Mouse (Mus musculus): ENCODE measurements around the gene Ror2. TPM values are rescaled to one million over a fixed set of nuclear protein-coding genes. Genes with fewer than 3 reads are reported as not detected.

Gene Ror2
- polyA plus RNA-seq, 1 experiment from 2014 or later = 18.1 TPM

GRCm38 (mm10) chr13:53176695-53177423 lies 109.1 kb downstream of the Ror2 start:
- peaks cover 68% of the 10 kb centered on the region for H3K4me1 ChIP-seq
- H3K9me3 ChIP-seq = peaks cover 2% of the 10 kb centered on the region; the same call in 1 of the 2 replicates
- H3K4me3 ChIP-seq = no peak overlapping the region
- H3K27me3 ChIP-seq (ENCODE audit: poor library complexity, severe bottlenecking) = no peaks in the 10 kb centered on the region; the same call in 1 of the 2 replicates
- WGBS = 77% methylated on average over 10 of the region's 10 CpGs
- peak overlapping the region; percentile 79 for H3K27ac ChIP-seq
- H3K36me3 ChIP-seq (replicated peaks) = no peaks in the 10 kb centered on the region
- no peak for DNase-seq (ENCODE audit: extremely low spot score, low spot score)

GRCm38 (mm10) chr13:53175041-53175440 lies 110.9 kb downstream of the Ror2 start:
- DNase-seq (ENCODE audit: extremely low spot score, low spot score) = no peak
- H3K27ac ChIP-seq = no peak overlapping the region
- peaks cover 4% of the 10 kb centered on the region for H3K36me3 ChIP-seq (replicated peaks)
- peaks cover 58% of the 10 kb centered on the region for H3K4me1 ChIP-seq
- peaks cover 2% of the 10 kb centered on the region; the same call in 1 of the 2 replicates for H3K9me3 ChIP-seq
- H3K4me3 ChIP-seq = no peak overlapping the region
- WGBS = 83% methylated on average over 7 of the region's 7 CpGs
- H3K27me3 ChIP-seq (ENCODE audit: poor library complexity, severe bottlenecking) = no peaks in the 10 kb centered on the region

GRCm38 (mm10) chr13:53163671-53164070 lies 122.3 kb downstream of the Ror2 start:
- peaks cover 86% of the 10 kb centered on the region for H3K4me1 ChIP-seq
- no peak for DNase-seq (ENCODE audit: extremely low spot score, low spot score)
- no peaks in the 10 kb centered on the region for H3K27me3 ChIP-seq (ENCODE audit: poor library complexity, severe bottlenecking)
- no peaks in the 10 kb centered on the region for H3K9me3 ChIP-seq
- WGBS = 85% methylated on average over 10 of the region's 10 CpGs
- H3K27ac ChIP-seq = no peak overlapping the region
- H3K36me3 ChIP-seq (replicated peaks) = no peaks in the 10 kb centered on the region
- no peak overlapping the region for H3K4me3 ChIP-seq

GRCm38 (mm10) chr13:53163060-53163459 lies 122.9 kb downstream of the Ror2 start:
- H3K4me3 ChIP-seq = no peak overlapping the region
- no peaks in the 10 kb centered on the region for H3K9me3 ChIP-seq
- 0 out of 2 replicates have a peak overlapping the region, but pooled peaks have one; percentile 8 for H3K27ac ChIP-seq
- no peak for DNase-seq (ENCODE audit: extremely low spot score, low spot score)
- H3K27me3 ChIP-seq (ENCODE audit: poor library complexity, severe bottlenecking) = no peaks in the 10 kb centered on the region
- H3K36me3 ChIP-seq (replicated peaks) = no peaks in the 10 kb centered on the region
- peaks cover 88% of the 10 kb centered on the region for H3K4me1 ChIP-seq
- 87% methylated on average over 8 of the region's 8 CpGs for WGBS

GRCm38 (mm10) chr13:53159501-53159900 lies 126.4 kb downstream of the Ror2 start:
- no peak for DNase-seq (ENCODE audit: extremely low spot score, low spot score)
- 0 out of 2 replicates have a peak, but pooled peaks cover 6% of the 10 kb centered on the region for H3K27me3 ChIP-seq (ENCODE audit: poor library complexity, severe bottlenecking)
- H3K4me1 ChIP-seq = peaks cover 86% of the 10 kb centered on the region
- 89% methylated on average over 5 of the region's 6 CpGs for WGBS
- H3K9me3 ChIP-seq = no peaks in the 10 kb centered on the region
- no peaks in the 10 kb centered on the region for H3K36me3 ChIP-seq (replicated peaks)
- no peak overlapping the region for H3K27ac ChIP-seq
- no peak overlapping the region for H3K4me3 ChIP-seq

GRCm38 (mm10) chr13:53158405-53159005 lies 127.4 kb downstream of the Ror2 start:
- peak overlapping the region; percentile 21; the same call in 1 of the 2 replicates for H3K27ac ChIP-seq

GRCm38 (mm10) chr13:53156911-53157310 lies 129.0 kb downstream of the Ror2 start:
- WGBS = 91% methylated on average over 15 of the region's 15 CpGs
- peaks cover 91% of the 10 kb centered on the region for H3K4me1 ChIP-seq
- peak overlapping the region; percentile 53; the same call in 1 of the 2 replicates for H3K27ac ChIP-seq
- H3K27me3 ChIP-seq (ENCODE audit: poor library complexity, severe bottlenecking) = peaks cover 11% of the 10 kb centered on the region
- no peaks in the 10 kb centered on the region for H3K9me3 ChIP-seq
- DNase-seq (ENCODE audit: extremely low spot score, low spot score) = no peak
- H3K4me3 ChIP-seq = no peak overlapping the region
- H3K36me3 ChIP-seq (replicated peaks) = no peaks in the 10 kb centered on the region

More at GRCm38 (mm10) chr13:53158405-53159005, 127.4 kb downstream of the Ror2 start:
- H3K27me3 ChIP-seq (ENCODE audit: poor library complexity, severe bottlenecking) = 0 out of 2 replicates have a peak, but pooled peaks cover 6% of the 10 kb centered on the region
- no peaks in the 10 kb centered on the region for H3K36me3 ChIP-seq (replicated peaks)
- WGBS = 84% methylated on average over 9 of the region's 9 CpGs
- no peak for DNase-seq (ENCODE audit: extremely low spot score, low spot score)
- peaks cover 89% of the 10 kb centered on the region for H3K4me1 ChIP-seq
- no peak overlapping the region for H3K4me3 ChIP-seq
- H3K9me3 ChIP-seq = no peaks in the 10 kb centered on the region

GRCm38 (mm10) chr13:53156282-53156681 lies 129.6 kb downstream of the Ror2 start:
- H3K4me1 ChIP-seq = peaks cover 95% of the 10 kb centered on the region
- peaks cover 18% of the 10 kb centered on the region for H3K27me3 ChIP-seq (ENCODE audit: poor library complexity, severe bottlenecking)
- H3K4me3 ChIP-seq = no peak overlapping the region
- H3K36me3 ChIP-seq (replicated peaks) = no peaks in the 10 kb centered on the region
- H3K9me3 ChIP-seq = no peaks in the 10 kb centered on the region
- 83% methylated on average over 6 of the region's 6 CpGs for WGBS
- DNase-seq (ENCODE audit: extremely low spot score, low spot score) = no peak
- peak overlapping the region; percentile 79; the same call in 1 of the 2 replicates for H3K27ac ChIP-seq

GRCm38 (mm10) chr13:53145511-53145910 lies 140.4 kb downstream of the Ror2 start:
- Histone ChIP-seq H3K4me1 (peaks cover 49% of the 10 kb centered on the region), H3K27me3 (ENCODE audit: poor library complexity, severe bottlenecking) (peaks cover 14% of the 10 kb centered on the region), H3K9me3 (no peaks in the 10 kb centered on the region), H3K4me3 (no peak overlapping the region), H3K27ac (no peak overlapping the region), H3K36me3 (replicated peaks) (peaks cover 19% of the 10 kb centered on the region)
- DNase-seq (ENCODE audit: extremely low spot score, low spot score) = no peak
- 85% methylated on average over 3 of the region's 3 CpGs for whole genome bisulfite sequencing

- peak overlapping the region; percentile 40; the same call in 1 of the 2 replicates for H3K27ac ChIP-seq
These were observed 142.8 kb downstream of the Ror2 start for GRCm38 (mm10) chr13:53143076-53143475.

GRCm38 (mm10) chr13:53142268-53142667 lies 143.7 kb downstream of the Ror2 start:
- peaks cover 33% of the 10 kb centered on the region for H3K36me3 ChIP-seq (replicated peaks)
- peaks cover 41% of the 10 kb centered on the region for H3K4me1 ChIP-seq
- DNase-seq (ENCODE audit: extremely low spot score, low spot score) = no peak
- 89% methylated on average over 10 of the region's 10 CpGs for WGBS
- peaks cover 14% of the 10 kb centered on the region for H3K27me3 ChIP-seq (ENCODE audit: poor library complexity, severe bottlenecking)
- peaks cover 10% of the 10 kb centered on the region; the same call in 1 of the 2 replicates for H3K9me3 ChIP-seq
- H3K27ac ChIP-seq = peak overlapping the region; percentile 40
- H3K4me3 ChIP-seq = no peak overlapping the region

More at GRCm38 (mm10) chr13:53143076-53143475, 142.8 kb downstream of the Ror2 start:
- DNase-seq (ENCODE audit: extremely low spot score, low spot score) = peak; percentile 22
- H3K27me3 ChIP-seq (ENCODE audit: poor library complexity, severe bottlenecking) = peaks cover 14% of the 10 kb centered on the region
- 6% methylated on average over 5 of the region's 5 CpGs for WGBS
- peaks cover 7% of the 10 kb centered on the region; the same call in 1 of the 2 replicates for H3K9me3 ChIP-seq
- peaks cover 30% of the 10 kb centered on the region for H3K36me3 ChIP-seq (replicated peaks)
- H3K4me3 ChIP-seq = no peak overlapping the region
- H3K4me1 ChIP-seq = peaks cover 44% of the 10 kb centered on the region

- 79% methylated on average over 2 of the region's 2 CpGs for WGBS
- H3K27me3 ChIP-seq (ENCODE audit: poor library complexity, severe bottlenecking) = peaks cover 11% of the 10 kb centered on the region
- no peak overlapping the region for H3K27ac ChIP-seq
- peaks cover 10% of the 10 kb centered on the region; the same call in 1 of the 2 replicates for H3K9me3 ChIP-seq
- H3K4me1 ChIP-seq = peaks cover 41% of the 10 kb centered on the region
- H3K4me3 ChIP-seq = no peak overlapping the region
- H3K36me3 ChIP-seq (replicated peaks) = peaks cover 28% of the 10 kb centered on the region
- DNase-seq (ENCODE audit: extremely low spot score, low spot score) = no peak
These were observed 145.6 kb downstream of the Ror2 start for GRCm38 (mm10) chr13:53140298-53140697.

- Histone ChIP-seq H3K9me3 (no peaks in the 10 kb centered on the region), H3K4me3 (no peak overlapping the region), H3K36me3 (replicated peaks) (peaks cover 23% of the 10 kb centered on the region), H3K27me3 (ENCODE audit: poor library complexity, severe bottlenecking) (no peaks in the 10 kb centered on the region), H3K27ac (no peak overlapping the region), H3K4me1 (peaks cover 8% of the 10 kb centered on the region; the same call in 1 of the 2 replicates)
- DNase-seq (ENCODE audit: extremely low spot score, low spot score) = no peak
- 95% methylated on average over 13 of the region's 13 CpGs for WGBS
These were observed 155.4 kb downstream of the Ror2 start for GRCm38 (mm10) chr13:53130567-53130966.

Measured in forebrain, embryonic 10.5 days (tissue).